Mouse (Mus musculus) MEL (cell line): ENCODE data around the gene Tmem37. TPM values are rescaled to one million over a fixed set of nuclear protein-coding genes. Genes with fewer than 3 reads are reported as not detected.

Experiments
- DNase-seq: peaks from one replicate; pipeline ENCODE4 v3.0.0; 2011; ENCODE audit warnings: low read depth, low spot score
- H3K27ac ChIP-seq: 2 replicates; pipeline ENCODE4 v1.5.1; 2012; ENCODE audit warnings: low read depth, mild to moderate bottlenecking, control low read depth, low read length, moderate library complexity; ENCODE audit not compliant: control insufficient read depth
- H3K27me3 ChIP-seq, 2 experiments: fragments of 150-350 bp in 1 of 2; sonication (generic) in 1 of 2; 2 replicates each; pipeline ENCODE4 v1.6.1; 2012; ENCODE audit warnings: low read length in 2 of 2, mild to moderate bottlenecking in 2 of 2, improper control_type of control experiment in 1 of 2, moderate library complexity in 1 of 2; ENCODE audit not compliant: insufficient read depth in 2 of 2, control insufficient read depth in 1 of 2
- H3K36me3 ChIP-seq, 2 experiments: 2 replicates each; pipeline ENCODE4 v1.6.1; 2012 to 2014; ENCODE audit warnings: low read length in 2 of 2, improper control_type of control experiment in 1 of 2, inconsistent platforms in 1 of 2, mild to moderate bottlenecking in 1 of 2; ENCODE audit not compliant: insufficient read depth in 2 of 2, control insufficient read depth in 1 of 2
- H3K4me1 ChIP-seq, 2 experiments: fragments of 150-350 bp in 1 of 2; sonication (generic) in 1 of 2; 2 replicates each; pipeline ENCODE4 v1.6.1; 2012; ENCODE audit warnings: low read length in 2 of 2, improper control_type of control experiment in 1 of 2, mild to moderate bottlenecking in 1 of 2; ENCODE audit not compliant: insufficient read depth in 2 of 2, control insufficient read depth in 1 of 2
- H3K4me3 ChIP-seq, 2 experiments: fragments of 150-350 bp in 1 of 2; sonication (generic) in 1 of 2; 2 replicates each; pipeline ENCODE4 v1.5.1; 2012; ENCODE audit warnings: low read depth in 2 of 2, low read length in 2 of 2, mild to moderate bottlenecking in 2 of 2, moderate library complexity in 2 of 2, control low read depth in 1 of 2, improper control_type of control experiment in 1 of 2; ENCODE audit not compliant: control insufficient read depth in 1 of 2, insufficient read depth in 1 of 2
- H3K79me2 ChIP-seq: 2 replicates; pipeline ENCODE4 v1.6.1; 2012; ENCODE audit warnings: mild to moderate bottlenecking, low read length, moderate library complexity; ENCODE audit not compliant: control insufficient read depth, poor library complexity, insufficient read depth
- H3K9ac ChIP-seq: 2 replicates; pipeline ENCODE4 v1.6.1; 2012; ENCODE audit warnings: low read depth, mild to moderate bottlenecking, control low read depth, low read length, moderate library complexity; ENCODE audit not compliant: control insufficient read depth, poor library complexity, severe bottlenecking
- H3K9me3 ChIP-seq: fragments of 150-350 bp; sonication (generic); replicated peaks from 2 replicates; pipeline ENCODE4 v1.6.1; 2012; ENCODE audit warnings: mild to moderate bottlenecking, low read length, improper control_type of control experiment, moderate library complexity; ENCODE audit not compliant: insufficient read depth
- BHLHE40 ChIP-seq: IDR thresholded peaks from 2 replicates; pipeline ENCODE4 v1.6.1; 2012; ENCODE audit warnings: low read depth, mild to moderate bottlenecking, inconsistent platforms, low read length, improper control_type of control experiment, borderline replicate concordance
- CHD2 ChIP-seq: IDR thresholded peaks from 2 replicates; pipeline ENCODE4 v1.6.1; 2011; ENCODE audit warnings: low read length, improper control_type of control experiment
- ELF1 ChIP-seq: IDR thresholded peaks from 2 replicates; pipeline ENCODE4 v1.6.1; 2014; ENCODE audit warnings: low read depth, mild to moderate bottlenecking, inconsistent platforms, low read length, improper control_type of control experiment, moderate library complexity
- EP300 ChIP-seq, 2 experiments: IDR thresholded peaks; 2 replicates each; pipeline ENCODE4 v1.6.1; 2011; ENCODE audit warnings: improper control_type of control experiment in 2 of 2, low read length in 2 of 2, low read depth in 1 of 2, mild to moderate bottlenecking in 1 of 2
- ETS1 ChIP-seq: IDR thresholded peaks from 2 replicates; pipeline ENCODE4 v1.6.1; 2012; ENCODE audit warnings: low read depth, mild to moderate bottlenecking, inconsistent platforms, low read length, improper control_type of control experiment, moderate library complexity
- GABPA ChIP-seq: IDR thresholded peaks from 2 replicates; pipeline ENCODE4 v1.6.1; 2012; ENCODE audit warnings: low read depth, mild to moderate bottlenecking, inconsistent platforms, low read length, improper control_type of control experiment, moderate library complexity
- GATA1 ChIP-seq: IDR thresholded peaks from 2 replicates; pipeline ENCODE4 v1.6.1; 2011; ENCODE audit warnings: low read depth, low read length, improper control_type of control experiment
- HCFC1 ChIP-seq: IDR thresholded peaks from 2 replicates; pipeline ENCODE4 v1.6.1; 2012; ENCODE audit warnings: low read depth, mild to moderate bottlenecking, inconsistent platforms, low read length, improper control_type of control experiment, moderate library complexity
- JUND ChIP-seq: IDR thresholded peaks from 2 replicates; pipeline ENCODE4 v1.6.1; 2011; ENCODE audit warnings: low read depth, mild to moderate bottlenecking, improper control_type of control experiment, low read length
- MAX ChIP-seq: IDR thresholded peaks from 2 replicates; pipeline ENCODE4 v1.6.1; 2011; ENCODE audit warnings: low read length, improper control_type of control experiment
- MAZ ChIP-seq: IDR thresholded peaks from 2 replicates; pipeline ENCODE4 v1.6.1; 2012; ENCODE audit warnings: low read depth, mild to moderate bottlenecking, inconsistent platforms, low read length, improper control_type of control experiment
- MXI1 ChIP-seq: IDR thresholded peaks from 2 replicates; pipeline ENCODE4 v1.6.1; 2011; ENCODE audit warnings: mild to moderate bottlenecking, low read depth, low read length, improper control_type of control experiment
- MYB ChIP-seq: IDR thresholded peaks from 2 replicates; pipeline ENCODE4 v1.6.1; 2011; ENCODE audit warnings: mild to moderate bottlenecking, low read depth, low read length, improper control_type of control experiment
- MYC ChIP-seq: IDR thresholded peaks from 2 replicates; pipeline ENCODE4 v1.6.1; 2011; ENCODE audit warnings: low read depth, mild to moderate bottlenecking, low read length, improper control_type of control experiment, moderate library complexity
- NELFE ChIP-seq: IDR thresholded peaks from 2 replicates; pipeline ENCODE4 v1.6.1; 2011; ENCODE audit warnings: low read depth, low read length, improper control_type of control experiment
- POLR2A ChIP-seq, 2 experiments: IDR thresholded peaks; 2 replicates each; pipeline ENCODE4 v1.6.1; 2011 to 2012; ENCODE audit warnings: low read length in 2 of 2, mild to moderate bottlenecking in 2 of 2, control low read depth in 1 of 2, improper control_type of control experiment in 1 of 2, low read depth in 1 of 2, moderate library complexity in 1 of 2; ENCODE audit not compliant: control insufficient read depth in 1 of 2, insufficient read depth in 1 of 2, poor library complexity in 1 of 2
- POLR2AphosphoS2 ChIP-seq: IDR thresholded peaks from 2 replicates; pipeline ENCODE4 v1.6.1; 2011; ENCODE audit warnings: low read length, improper control_type of control experiment
- RAD21 ChIP-seq: IDR thresholded peaks from 2 replicates; pipeline ENCODE4 v1.6.1; 2011; ENCODE audit warnings: mild to moderate bottlenecking, low read depth, low read length, improper control_type of control experiment
- SIN3A ChIP-seq: IDR thresholded peaks from 2 replicates; pipeline ENCODE4 v1.6.1; 2012; ENCODE audit warnings: low read length, improper control_type of control experiment, inconsistent platforms
- SMC3 ChIP-seq: IDR thresholded peaks from 2 replicates; pipeline ENCODE4 v1.6.1; 2011; ENCODE audit warnings: low read depth, low read length, improper control_type of control experiment
- TBP ChIP-seq: IDR thresholded peaks from 2 replicates; pipeline ENCODE4 v1.8.0; 2011; ENCODE audit warnings: low read depth, low read length, improper control_type of control experiment
- TCF12 ChIP-seq: IDR thresholded peaks from 2 replicates; pipeline ENCODE4 v1.6.1; 2014; ENCODE audit warnings: low read depth, mild to moderate bottlenecking, inconsistent platforms, low read length, improper control_type of control experiment, moderate library complexity
- USF1 ChIP-seq: IDR thresholded peaks from 2 replicates; pipeline ENCODE4 v1.6.1; 2014; ENCODE audit warnings: low read depth, mild to moderate bottlenecking, inconsistent platforms, low read length, improper control_type of control experiment, moderate library complexity
- USF2 ChIP-seq, 2 experiments: IDR thresholded peaks; 2 replicates each; pipeline ENCODE4 v1.6.1; 2011 to 2012; ENCODE audit warnings: improper control_type of control experiment in 2 of 2, low read length in 2 of 2, borderline replicate concordance in 1 of 2, inconsistent platforms in 1 of 2, low read depth in 1 of 2, mild to moderate bottlenecking in 1 of 2; ENCODE audit not compliant: insufficient read depth in 1 of 2
- ZC3H11A ChIP-seq: IDR thresholded peaks from 2 replicates; pipeline ENCODE4 v1.6.1; 2012; ENCODE audit warnings: low read depth, mild to moderate bottlenecking, inconsistent platforms, low read length, improper control_type of control experiment
- ZKSCAN1 ChIP-seq: IDR thresholded peaks from 2 replicates; pipeline ENCODE4 v1.6.1; 2012; ENCODE audit warnings: low read depth, mild to moderate bottlenecking, inconsistent platforms, low read length, improper control_type of control experiment, moderate library complexity
- ZNF384 ChIP-seq: IDR thresholded peaks from 2 replicates; pipeline ENCODE4 v1.6.1; 2012; ENCODE audit warnings: low read depth, mild to moderate bottlenecking, inconsistent platforms, low read length, improper control_type of control experiment
- polyA plus RNA-seq, 2 experiments: library from polyadenylated mRNA; stranded (reverse) in 1 of 2; unstranded in 1 of 2; fragments of >175 nt in 1 of 2; fragments of >200 nt in 1 of 2; gene quantifications; 2 replicates each; pipeline versions ENCODE4 v1.2.1 to v1.2.4; 2012; ENCODE audit warnings: low replicate concordance in 2 of 2, low read depth in 1 of 2; ENCODE audit not compliant: insufficient read length in 2 of 2, insufficient read depth in 1 of 2, missing spikeins in 1 of 2
- total RNA-seq: library from RNA; depleted of rRNA; stranded (reverse); fragments of 300-350 nt; gene quantifications from 2 replicates; pipeline ENCODE4 v1.2.3, GENCODE M21; 2012

Gene Tmem37
- total and polyA plus RNA-seq, 3 experiments = 2.6 to 9.1 TPM; not detected in 1

DNA sequence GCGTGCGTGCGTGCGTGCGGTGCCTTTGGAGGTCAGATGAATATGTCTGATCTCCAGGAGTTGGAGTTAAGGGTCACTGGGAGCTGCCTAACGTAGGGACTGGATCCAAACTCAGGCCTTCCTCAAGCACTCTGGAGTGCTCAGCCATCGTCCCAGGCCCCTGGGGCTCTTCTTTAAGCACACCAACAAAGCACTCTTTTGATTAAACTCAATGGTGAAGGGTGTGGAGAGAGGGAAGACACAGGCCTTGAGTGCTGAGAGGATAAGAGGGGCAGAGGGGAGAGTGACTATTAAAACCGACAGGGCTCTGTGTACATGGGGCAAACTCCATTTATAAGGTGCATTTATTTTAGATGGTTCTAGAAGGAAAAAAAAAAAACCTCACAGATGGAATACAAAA, 31.5 kb downstream of the Tmem37 start:
- H3K9me3 ChIP-seq = no peaks in the 10 kb centered on the region
- H3K36me3 ChIP-seq = no peaks in the 10 kb centered on the region
- no peak for DNase-seq

DNA sequence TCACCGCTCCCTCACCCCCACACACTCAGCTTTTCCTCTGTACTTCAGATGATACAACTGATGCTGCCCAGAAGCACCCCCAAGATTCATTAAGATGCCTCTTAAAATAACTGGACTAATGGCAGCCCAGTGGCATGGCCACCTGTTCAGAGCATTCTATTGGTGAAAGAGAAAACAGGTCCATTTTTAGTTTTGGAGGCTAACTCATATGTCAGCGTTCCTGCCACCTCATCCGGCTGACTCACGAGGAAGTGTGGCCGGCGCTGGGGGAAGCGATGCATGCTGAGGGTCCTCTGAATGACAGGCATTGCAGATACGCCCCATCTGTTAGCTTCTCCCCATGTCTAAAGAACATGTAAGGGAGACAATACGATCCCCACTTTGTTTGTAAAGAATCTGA, 35.3 kb downstream of the Tmem37 start:
- TF ChIP-seq EP300 (IDR thresholded peaks at IDR 0.05; ENCODE audit: low read depth in 1 of 2, low read length in 2 of 2) = no peak
- no peak for TF ChIP-seq RAD21
- no peak for TF ChIP-seq HCFC1
- TF ChIP-seq ETS1 = no peak
- no peak for TF ChIP-seq TBP
- TF ChIP-seq MXI1 = no peak
- no peak for TF ChIP-seq MAX
- TF ChIP-seq JUND = no peak
- TF ChIP-seq USF2 (IDR thresholded peaks at IDR 0.05; ENCODE audit: borderline replicate concordance in 1 of 2, insufficient read depth in 1 of 2, low read depth in 1 of 2, low read length in 2 of 2) = no peak
- no peak for TF ChIP-seq MYB
- TF ChIP-seq MYC = no peak
- no peak for TF ChIP-seq NELFE
- TF ChIP-seq ZC3H11A = no peak
- no peak for TF ChIP-seq CHD2
- TF ChIP-seq USF1 = no peak
- TF ChIP-seq SMC3 = no peak
- no peak for TF ChIP-seq BHLHE40
- no peak for TF ChIP-seq ELF1
- TF ChIP-seq ZKSCAN1 = no peak
- TF ChIP-seq, all 39 proteins: peak for 0
- Histone ChIP-seq H3K9ac (no peak overlapping the region), H3K36me3 (no peaks in the 10 kb centered on the region), H3K4me1 (no peaks in the 10 kb centered on the region), H3K4me3 (no peak overlapping the region), H3K9me3 (no peaks in the 10 kb centered on the region), H3K79me2 (no peaks in the 10 kb centered on the region), H3K27me3 (no peaks in the 10 kb centered on the region), H3K27ac (no peak overlapping the region)
- no peak for DNase-seq

More for the DNA sequence above, 31.5 kb downstream of the Tmem37 start:
- Histone ChIP-seq H3K79me2 (no peaks in the 10 kb centered on the region), H3K27me3 (no peaks in the 10 kb centered on the region), H3K4me1 (no peaks in the 10 kb centered on the region), H3K9ac (no peak overlapping the region), H3K4me3 (no peak overlapping the region), H3K27ac (no peak overlapping the region)
- TF ChIP-seq USF1 (no peak), RAD21 (no peak), ZKSCAN1 (no peak), GATA1 (no peak), MYB (no peak), MAZ (no peak), POLR2A (IDR thresholded peaks at IDR 0.05; ENCODE audit: control insufficient read depth in 1 of 2, insufficient read depth in 1 of 2, low read depth in 1 of 2, low read length in 2 of 2, poor library complexity in 1 of 2) (no peak), SMC3 (no peak), HCFC1 (no peak), ZNF384 (no peak), POLR2AphosphoS2 (no peak), JUND (no peak), SIN3A (no peak), GABPA (no peak), CHD2 (no peak), MXI1 (no peak), TCF12 (no peak)
